Mouse (Mus musculus) neural tube, embryonic 11.5 days (tissue): ENCODE measurements at regions not wholly inside any gene's neighbourhood (a gene's known extent, or its start where the extent isn't known, plus 50 kb on each side); places are given as distances from the start of the nearest gene placed in this dataset.

Source experiments
- ATAC-seq: fragments of 200-750 bp; cut with Nextera tagmentation; 2 replicates; pipeline ENCODE4 v1.8.0; 2017; ENCODE audit warnings: moderate number of reproducible peaks, mild to moderate bottlenecking, moderate TSS enrichment, moderate library complexity; ENCODE audit not compliant: insufficient read depth, low FRiP score, low TSS enrichment
- DNase-seq: peaks from one replicate; pipeline ENCODE4 v3.0.0-alpha.2; 2015; ENCODE audit warnings: low spot score
- H3K27ac ChIP-seq: fragments of 300-500 bp; sonication (generic); 2 replicates; pipeline ENCODE4 v1.5.1; 2014; ENCODE audit warnings: low read depth, mild to moderate bottlenecking, low read length
- H3K27me3 ChIP-seq: fragments of 300-500 bp; sonication (generic); 2 replicates; pipeline ENCODE4 v1.6.1; 2014; ENCODE audit warnings: mild to moderate bottlenecking, low read length, mixed read lengths; ENCODE audit not compliant: control insufficient read depth, insufficient read depth
- H3K36me3 ChIP-seq: fragments of 300-500 bp; sonication (generic); 2 replicates; pipeline ENCODE4 v1.6.1; 2014; ENCODE audit warnings: mild to moderate bottlenecking, low read length, moderate library complexity, mixed read lengths; ENCODE audit not compliant: control insufficient read depth, insufficient read depth
- H3K4me1 ChIP-seq: fragments of 300-500 bp; sonication (generic); 2 replicates; pipeline ENCODE4 v1.6.1; 2014; ENCODE audit warnings: low read length, mixed read lengths; ENCODE audit not compliant: control insufficient read depth, insufficient read depth
- H3K4me2 ChIP-seq: fragments of 300-500 bp; sonication (generic); 2 replicates; pipeline ENCODE4 v1.6.1; 2014; ENCODE audit warnings: low read depth, mild to moderate bottlenecking, moderate library complexity
- H3K4me3 ChIP-seq: fragments of 300-500 bp; sonication (generic); 2 replicates; pipeline ENCODE4 v1.5.1; 2014; ENCODE audit warnings: low read depth, low read length
- H3K9ac ChIP-seq: fragments of 300-500 bp; sonication (generic); 2 replicates; pipeline ENCODE4 v1.6.1; 2014; ENCODE audit warnings: mild to moderate bottlenecking, low read length
- H3K9me3 ChIP-seq: fragments of 300-500 bp; sonication (generic); 2 replicates; pipeline ENCODE4 v1.6.1; 2016; ENCODE audit warnings: low read length; ENCODE audit not compliant: control insufficient read depth
- WGBS: fragments of 180-500 bp; shearing (Covaris S2); extraction: QIAGEN DNeasy Blood & Tissue Kit; methylation state at CpG from one replicate; pipeline ENCODE4 v1.1.7; 2014; 5-methylcytosine and 5-hydroxymethylcytosine counted together

GRCm38 (mm10) chr13:97438692-97439091 lies 197.8 kb downstream of the Enc1 start:
- DNase-seq, result peak; percentile 49
- Histone ChIP-seq H3K4me3 (no peak overlapping the region), H3K4me1 (peaks cover 56% of the 10 kb centered on the region), H3K9ac (peak overlapping the region; percentile 52), H3K9me3 (no peaks in the 10 kb centered on the region), H3K27me3 (no peaks in the 10 kb centered on the region), H3K36me3 (no peaks in the 10 kb centered on the region), H3K4me2 (peak overlapping the region; percentile 24), H3K27ac (peak overlapping the region; percentile 69)
- 48% methylated on average over 12 of the region's 12 CpGs for WGBS
- ATAC-seq, result no peak

DNA sequence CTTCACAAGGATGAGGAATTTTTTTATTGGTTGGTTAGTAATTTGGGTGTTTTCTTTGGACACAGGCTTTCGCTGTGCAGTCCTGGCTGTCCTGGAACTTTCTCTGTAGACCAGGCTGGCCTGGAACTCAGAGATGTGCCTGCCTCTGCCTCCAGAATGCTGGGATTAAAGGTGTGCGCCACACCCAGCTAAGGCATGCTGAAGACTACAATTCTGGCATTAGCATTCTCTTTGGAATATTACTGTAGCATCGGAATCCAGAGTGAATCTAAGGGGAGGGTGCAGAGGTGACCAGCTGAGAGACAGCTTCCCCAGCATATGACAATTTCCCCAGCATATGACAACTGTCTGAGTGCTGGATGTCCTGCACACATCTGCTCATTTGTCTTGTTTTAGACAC lies 197.4 kb downstream of the Enc1 start:
- Histone ChIP-seq H3K4me1 (peaks cover 56% of the 10 kb centered on the region), H3K27ac (peak overlapping the region; percentile 69), H3K9ac (peak overlapping the region; percentile 52; the same call in 1 of the 2 replicates), H3K4me2 (no peak overlapping the region; the same call in 1 of the 2 replicates), H3K4me3 (no peak overlapping the region), H3K36me3 (no peaks in the 10 kb centered on the region), H3K9me3 (no peaks in the 10 kb centered on the region), H3K27me3 (no peaks in the 10 kb centered on the region)
- DNase-seq, result no peak
- no peak for ATAC-seq
- 91% methylated on average over 3 of the region's 3 CpGs for WGBS

DNA sequence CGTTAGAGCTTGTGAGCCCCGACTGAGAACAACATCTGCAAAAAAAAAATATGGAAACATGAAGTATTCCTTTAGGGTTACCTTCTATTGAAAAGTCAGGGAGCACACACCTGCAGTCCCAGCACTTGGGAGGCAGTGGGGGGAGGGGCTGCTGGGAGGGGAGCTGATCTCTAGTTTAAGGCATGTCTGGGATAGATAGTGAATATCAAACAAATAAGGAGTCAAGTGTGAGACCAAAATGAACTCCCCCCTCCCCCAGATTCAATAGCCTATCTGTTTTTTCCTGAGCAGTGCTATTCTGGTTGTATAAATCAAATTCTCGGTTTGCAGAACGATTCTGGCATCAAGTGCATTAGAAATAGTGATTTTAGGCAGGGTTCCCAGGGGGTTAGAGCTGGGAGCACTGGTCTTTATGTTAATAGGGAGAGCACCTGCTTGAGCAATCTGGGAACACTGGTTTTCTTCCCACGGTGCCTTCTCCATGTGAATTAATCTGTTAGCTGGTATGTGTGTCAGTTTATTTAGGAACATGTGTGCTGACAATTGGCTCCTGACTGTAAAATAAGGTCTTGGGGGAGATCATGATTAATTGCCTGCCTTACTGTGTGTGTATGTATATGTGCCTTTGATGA lies 195.9 kb downstream of the Enc1 start:
- H3K4me2 ChIP-seq, result peak overlapping the region; percentile 49
- no peaks in the 10 kb centered on the region for H3K36me3 ChIP-seq
- no peak overlapping the region for H3K4me3 ChIP-seq
- no peak overlapping the region; the same call in 1 of the 2 replicates for H3K9ac ChIP-seq
- DNase-seq (peak; percentile 51), ATAC-seq (no peak)
- H3K27me3 ChIP-seq, result no peaks in the 10 kb centered on the region
- 9% methylated on average over 5 of the region's 5 CpGs for WGBS
- H3K27ac ChIP-seq, result peak overlapping the region; percentile 93
- H3K9me3 ChIP-seq, result no peaks in the 10 kb centered on the region
- peaks cover 48% of the 10 kb centered on the region for H3K4me1 ChIP-seq

DNA sequence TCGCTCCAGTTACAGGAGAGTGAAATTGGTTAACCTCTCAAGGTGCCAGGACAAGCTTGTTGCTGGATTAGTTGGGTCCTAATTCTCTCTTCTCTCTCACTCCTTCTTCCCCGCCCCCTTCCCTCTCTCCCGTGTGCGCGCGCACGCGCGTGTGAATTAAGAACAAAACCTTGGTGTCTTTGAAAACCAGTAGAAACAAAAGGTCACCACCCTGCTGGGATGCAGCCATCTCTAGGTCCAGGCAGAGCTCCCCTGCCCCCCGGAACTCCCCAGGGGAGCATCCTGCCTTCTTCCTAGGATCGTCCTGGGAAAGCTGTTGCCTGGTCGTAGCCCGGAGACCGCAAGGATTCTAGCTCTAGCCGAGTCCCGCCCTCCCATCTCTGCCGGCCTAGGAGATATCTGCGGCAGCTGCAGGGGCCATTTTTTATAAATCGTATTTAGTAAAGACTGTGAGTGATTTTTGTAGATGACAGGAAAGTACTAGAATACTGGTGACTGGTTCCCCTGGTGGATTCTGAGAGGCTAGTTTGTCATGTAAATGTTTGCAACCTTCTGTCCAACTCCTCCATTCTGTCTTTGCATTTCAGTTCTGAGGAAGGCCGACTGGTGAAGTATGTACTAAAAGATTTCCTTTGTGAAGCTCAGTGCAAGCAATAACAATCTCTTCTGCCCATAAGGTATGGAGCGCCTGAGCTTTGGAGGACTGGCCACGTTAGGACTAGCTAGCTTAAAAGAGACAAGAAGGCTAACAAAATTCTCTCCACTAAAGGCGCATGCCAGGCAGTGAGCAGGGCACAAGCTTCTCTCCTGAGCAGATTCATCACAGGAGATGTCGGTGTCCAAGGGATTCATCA lies 195.2 kb downstream of the Enc1 start:
- peak; percentile 86 for DNase-seq
- peak; percentile 56 for ATAC-seq
- Histone ChIP-seq H3K9ac (peak overlapping the region; percentile 59), H3K27ac (peak overlapping the region; percentile 93), H3K36me3 (no peaks in the 10 kb centered on the region), H3K4me1 (peaks cover 45% of the 10 kb centered on the region), H3K27me3 (no peaks in the 10 kb centered on the region), H3K4me3 (peak overlapping the region; percentile 17; the same call in 1 of the 2 replicates), H3K9me3 (no peaks in the 10 kb centered on the region), H3K4me2 (peak overlapping the region; percentile 49)
- WGBS, result 2% methylated on average over 24 of the region's 24 CpGs

GRCm38 (mm10) chr13:97434961-97435864 lies 194.3 kb downstream of the Enc1 start:
- H3K4me3 ChIP-seq, result peak overlapping the region; percentile 17; the same call in 1 of the 2 replicates
- ATAC-seq, result peak; percentile 74
- H3K36me3 ChIP-seq, result no peaks in the 10 kb centered on the region
- H3K9me3 ChIP-seq, result no peaks in the 10 kb centered on the region
- H3K27ac ChIP-seq, result peak overlapping the region; percentile 93
- no peaks in the 10 kb centered on the region for H3K27me3 ChIP-seq
- H3K9ac ChIP-seq, result peak overlapping the region; percentile 59
- H3K4me2 ChIP-seq, result peak overlapping the region; percentile 49
- H3K4me1 ChIP-seq, result peaks cover 45% of the 10 kb centered on the region
- under 1% methylated on average over 20 of the region's 20 CpGs for WGBS
- peak; percentile 70 for DNase-seq

DNA sequence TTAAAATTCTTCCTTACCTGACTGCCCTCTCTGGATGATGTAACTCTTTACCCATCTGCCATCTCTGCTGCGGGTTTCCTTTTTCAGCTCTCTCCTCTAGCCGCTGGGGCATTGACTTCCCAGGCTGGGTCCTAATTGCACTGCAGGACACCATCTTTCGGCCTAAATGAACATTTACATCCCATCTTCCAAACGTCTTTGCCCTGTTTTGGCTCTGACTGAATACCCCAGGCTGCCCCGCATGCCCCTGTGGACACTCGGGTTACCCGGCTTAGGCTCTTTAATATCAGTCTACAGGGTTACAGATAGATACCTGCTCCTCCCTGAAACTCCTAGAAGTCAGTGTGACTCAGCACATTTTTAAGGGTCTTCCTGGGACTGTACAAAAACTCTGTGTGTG lies 193.3 kb downstream of the Enc1 start:
- Histone ChIP-seq H3K4me1 (peaks cover 40% of the 10 kb centered on the region), H3K27me3 (no peaks in the 10 kb centered on the region), H3K4me2 (no peak overlapping the region), H3K27ac (peak overlapping the region; percentile 93), H3K9ac (no peak overlapping the region), H3K36me3 (no peaks in the 10 kb centered on the region), H3K9me3 (no peaks in the 10 kb centered on the region), H3K4me3 (no peak overlapping the region)
- ATAC-seq (no peak), DNase-seq (no peak)
- WGBS, result 47% methylated on average over 7 of the region's 7 CpGs

DNA sequence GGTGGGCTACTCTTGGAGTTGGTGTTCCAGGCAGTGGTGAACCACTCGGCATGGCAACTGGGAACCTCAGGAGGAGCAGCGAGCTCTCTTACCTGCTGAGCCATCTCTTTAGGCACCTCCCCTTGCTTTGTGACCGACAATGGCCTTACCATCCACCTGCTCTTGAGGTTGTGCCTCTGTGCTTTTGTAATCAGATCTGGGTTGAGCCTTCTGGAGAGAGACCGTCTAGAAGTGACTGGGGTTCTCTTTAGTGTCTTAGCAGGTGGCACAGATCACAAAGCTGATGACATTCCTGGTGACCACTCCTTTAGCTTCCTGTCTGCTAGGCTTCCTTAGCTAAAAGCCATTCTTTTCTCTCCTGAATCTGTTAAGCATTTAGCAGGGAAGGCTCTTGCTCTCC lies 191.7 kb downstream of the Enc1 start:
- Histone ChIP-seq H3K4me3 (no peak overlapping the region), H3K4me1 (peaks cover 32% of the 10 kb centered on the region), H3K9ac (no peak overlapping the region), H3K27ac (no peak overlapping the region), H3K9me3 (no peaks in the 10 kb centered on the region), H3K27me3 (no peaks in the 10 kb centered on the region), H3K4me2 (no peak overlapping the region), H3K36me3 (no peaks in the 10 kb centered on the region)
- ATAC-seq, result no peak
- DNase-seq, result no peak
- 38% methylated on average over 4 of the region's 4 CpGs for WGBS

GRCm38 (mm10) chr13:97430885-97431284 lies 190.0 kb downstream of the Enc1 start:
- H3K4me2 ChIP-seq, result no peak overlapping the region
- H3K9me3 ChIP-seq, result no peaks in the 10 kb centered on the region
- no peak for ATAC-seq
- no peak for DNase-seq
- no peak overlapping the region for H3K4me3 ChIP-seq
- no peaks in the 10 kb centered on the region for H3K36me3 ChIP-seq
- H3K27ac ChIP-seq, result no peak overlapping the region
- WGBS, result 60% methylated on average over 2 of the region's 2 CpGs
- H3K4me1 ChIP-seq, result peaks cover 16% of the 10 kb centered on the region
- H3K27me3 ChIP-seq, result no peaks in the 10 kb centered on the region
- no peak overlapping the region for H3K9ac ChIP-seq
